Mouse (Mus musculus) forebrain, embryonic 13.5 days (tissue): ENCODE data around the gene Ces3b. TPM values are rescaled to one million over a fixed set of nuclear protein-coding genes. Genes with fewer than 3 reads are reported as not detected.
"Not testable (repeated sequence)": the region's sequence is repeated elsewhere in the genome, so short reads cannot be mapped to it uniquely, and the experiment has no call there.

Experiments
- ATAC-seq: fragments of 200-750 bp; cut with Nextera tagmentation; 2 replicates; pipeline ENCODE4 v1.8.0; 2017
- H3K27ac ChIP-seq: fragments of 300-500 bp; sonication (generic); 2 replicates; pipeline ENCODE4 v1.5.1; 2015; ENCODE audit warnings: inconsistent platforms, mild to moderate bottlenecking, moderate library complexity
- H3K27me3 ChIP-seq: fragments of 300-500 bp; sonication (generic); 2 replicates; pipeline ENCODE4 v1.6.1; 2015; ENCODE audit warnings: mild to moderate bottlenecking, inconsistent platforms
- H3K36me3 ChIP-seq: fragments of 300-500 bp; sonication (generic); 2 replicates; pipeline ENCODE4 v1.6.1; 2015; ENCODE audit warnings: mild to moderate bottlenecking, inconsistent platforms; ENCODE audit not compliant: poor library complexity, severe bottlenecking
- H3K4me1 ChIP-seq: fragments of 300-500 bp; sonication (generic); 2 replicates; pipeline ENCODE4 v1.6.1; 2015; ENCODE audit warnings: inconsistent platforms
- H3K4me2 ChIP-seq: fragments of 300-500 bp; sonication (generic); 2 replicates; pipeline ENCODE4 v1.6.1; 2015; ENCODE audit warnings: inconsistent platforms, mild to moderate bottlenecking, moderate library complexity
- H3K4me3 ChIP-seq: fragments of 300-500 bp; sonication (generic); 2 replicates; pipeline ENCODE4 v1.5.1; 2015; ENCODE audit warnings: mild to moderate bottlenecking, inconsistent platforms
- H3K9ac ChIP-seq: fragments of 300-500 bp; sonication (generic); 2 replicates; pipeline ENCODE4 v1.6.1; 2015; ENCODE audit warnings: mild to moderate bottlenecking, inconsistent platforms
- H3K9me3 ChIP-seq: fragments of 300-500 bp; sonication (generic); replicated peaks from 2 replicates; pipeline ENCODE4 v1.6.1; 2016; ENCODE audit warnings: inconsistent platforms
- WGBS: fragments of 180-500 bp; shearing (Covaris S2); methylation state at CpG from one replicate; pipeline ENCODE4 v1.1.7; 2015; 5-methylcytosine and 5-hydroxymethylcytosine counted together
- polyA plus RNA-seq: library from polyadenylated mRNA; unstranded; fragments of >200 nt; fragmentation: Nextera tagmentation; extraction: Ambion mirVana; gene quantifications from 2 replicates; pipeline ENCODE4 v1.2.1, GENCODE M21; 2015

Ces3b gene
- polyA plus RNA-seq, 1 experiment from 2014 or later: not detected

DNA sequence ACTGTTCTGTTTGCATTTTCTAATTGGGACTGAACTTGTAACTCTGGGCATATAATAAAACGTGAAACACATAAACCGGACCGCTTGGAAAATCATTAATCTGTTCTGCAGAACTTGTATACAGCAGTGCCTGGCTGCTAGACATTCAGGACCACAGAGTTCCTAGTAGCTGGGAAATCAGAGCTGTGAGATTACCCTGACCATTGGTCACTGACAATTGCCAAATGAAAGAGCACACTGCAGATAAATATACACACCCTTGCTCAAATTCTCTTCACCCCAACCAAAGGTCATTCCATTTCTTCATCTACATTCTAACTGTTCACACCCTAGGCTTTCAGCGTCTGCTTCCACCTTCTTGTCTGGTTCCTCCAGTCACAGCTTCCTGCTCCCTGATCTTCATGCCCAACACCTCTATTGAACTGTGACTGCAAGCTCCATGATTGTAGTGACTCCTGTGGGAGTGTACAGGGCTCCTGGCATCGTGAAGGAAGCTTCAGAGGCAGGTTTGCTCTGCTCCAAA is 2.7 kb upstream of the Ces3b start:
- no peak overlapping the region for H3K4me3 ChIP-seq
- H3K4me1 ChIP-seq: no peaks in the 10 kb centered on the region
- H3K27me3 ChIP-seq: no peaks in the 10 kb centered on the region
- no peak for ATAC-seq
- no peak overlapping the region for H3K9ac ChIP-seq
- WGBS: 84% methylated on average over 5 of the region's 5 CpGs
- H3K27ac ChIP-seq: no peak overlapping the region
- H3K4me2 ChIP-seq: no peak overlapping the region
- no peaks in the 10 kb centered on the region for H3K36me3 ChIP-seq
- no peaks in the 10 kb centered on the region for H3K9me3 ChIP-seq

DNA sequence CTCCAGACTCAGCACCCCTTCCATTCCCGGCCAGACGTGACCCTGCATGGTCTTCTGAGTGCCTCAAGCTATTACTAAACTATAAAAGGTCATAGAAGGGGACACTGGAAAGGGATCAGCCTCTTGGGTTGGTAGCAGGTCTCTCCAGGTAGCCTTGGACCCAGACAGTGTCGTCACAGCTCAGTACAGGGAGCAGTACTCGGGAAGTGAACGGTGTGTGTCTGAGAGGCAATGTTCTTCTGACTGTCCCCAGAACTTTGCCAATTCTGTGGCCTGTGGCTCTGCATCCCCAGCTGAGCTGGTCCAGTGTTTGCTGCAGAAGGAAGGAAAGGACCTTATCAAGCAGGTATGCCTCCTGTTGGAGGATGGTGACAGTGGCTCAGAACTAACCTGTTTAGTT is 4.6 kb downstream of the Ces3b start:
- 76% methylated on average over 5 of the region's 5 CpGs for WGBS
- not testable (repeated sequence) for H3K36me3 ChIP-seq, ATAC-seq

DNA sequence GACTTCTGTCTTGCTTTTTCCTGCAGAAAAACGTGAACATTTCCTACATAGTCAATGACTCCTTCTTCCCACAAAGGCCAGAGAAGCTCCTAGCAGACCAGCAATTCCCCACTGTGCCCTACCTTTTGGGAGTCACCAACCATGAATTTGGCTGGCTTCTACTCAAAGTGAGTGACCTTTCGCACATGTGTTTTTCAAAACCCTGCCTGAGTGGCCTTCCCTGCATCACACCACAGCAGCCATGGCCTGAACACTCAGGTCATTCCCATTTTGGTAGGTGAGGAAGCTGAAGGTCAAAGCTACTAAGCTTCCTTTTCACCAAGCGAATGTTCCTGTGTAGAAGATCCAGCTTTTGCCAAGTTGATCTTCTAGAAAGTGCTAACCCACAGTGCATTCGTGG is 5.0 kb downstream of the Ces3b start:
- Histone ChIP-seq H3K36me3 (no peaks in the 10 kb centered on the region), H3K4me2 (no peak overlapping the region), H3K9me3 (no peaks in the 10 kb centered on the region), H3K27ac (no peak overlapping the region), H3K9ac (no peak overlapping the region), H3K4me3 (no peak overlapping the region), H3K27me3 (no peaks in the 10 kb centered on the region), H3K4me1 (no peaks in the 10 kb centered on the region)
- no peak for ATAC-seq
- WGBS: 69% methylated on average over 4 of the region's 4 CpGs

More for the DNA sequence above, 4.6 kb downstream of the Ces3b start:
- H3K4me1 ChIP-seq, H3K4me2 ChIP-seq, H3K27ac ChIP-seq, H3K4me3 ChIP-seq, H3K9me3 ChIP-seq, H3K27me3 ChIP-seq, H3K9ac ChIP-seq: not testable (repeated sequence)

DNA sequence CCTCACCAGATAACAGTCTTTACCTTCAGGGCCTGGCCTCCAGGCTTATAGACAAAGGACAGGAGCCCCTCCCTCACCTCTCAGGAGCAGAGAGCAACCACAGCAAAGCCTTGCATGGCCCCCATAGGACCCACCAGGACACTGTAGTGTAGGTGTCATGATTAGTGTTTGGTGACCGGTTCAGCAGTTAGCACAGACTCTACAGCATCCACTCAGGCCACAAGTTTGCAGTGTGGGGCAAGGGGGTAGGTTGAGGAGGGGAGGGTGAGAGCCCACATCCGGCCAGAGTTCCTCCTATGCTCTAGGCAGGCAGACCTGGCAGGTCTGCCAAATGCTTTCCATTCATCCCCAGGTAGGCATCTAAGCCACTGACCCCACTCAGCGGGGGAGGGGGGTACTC is 10.4 kb downstream of the Ces3b start:
- no peak overlapping the region for H3K27ac ChIP-seq
- 80% methylated on average over 3 of the region's 3 CpGs for WGBS
- no peaks in the 10 kb centered on the region for H3K9me3 ChIP-seq
- H3K4me2 ChIP-seq: no peak overlapping the region
- no peak overlapping the region for H3K4me3 ChIP-seq
- no peak overlapping the region for H3K9ac ChIP-seq
- H3K36me3 ChIP-seq: no peaks in the 10 kb centered on the region
- H3K27me3 ChIP-seq: no peaks in the 10 kb centered on the region
- ATAC-seq: no peak
- H3K4me1 ChIP-seq: no peaks in the 10 kb centered on the region

DNA sequence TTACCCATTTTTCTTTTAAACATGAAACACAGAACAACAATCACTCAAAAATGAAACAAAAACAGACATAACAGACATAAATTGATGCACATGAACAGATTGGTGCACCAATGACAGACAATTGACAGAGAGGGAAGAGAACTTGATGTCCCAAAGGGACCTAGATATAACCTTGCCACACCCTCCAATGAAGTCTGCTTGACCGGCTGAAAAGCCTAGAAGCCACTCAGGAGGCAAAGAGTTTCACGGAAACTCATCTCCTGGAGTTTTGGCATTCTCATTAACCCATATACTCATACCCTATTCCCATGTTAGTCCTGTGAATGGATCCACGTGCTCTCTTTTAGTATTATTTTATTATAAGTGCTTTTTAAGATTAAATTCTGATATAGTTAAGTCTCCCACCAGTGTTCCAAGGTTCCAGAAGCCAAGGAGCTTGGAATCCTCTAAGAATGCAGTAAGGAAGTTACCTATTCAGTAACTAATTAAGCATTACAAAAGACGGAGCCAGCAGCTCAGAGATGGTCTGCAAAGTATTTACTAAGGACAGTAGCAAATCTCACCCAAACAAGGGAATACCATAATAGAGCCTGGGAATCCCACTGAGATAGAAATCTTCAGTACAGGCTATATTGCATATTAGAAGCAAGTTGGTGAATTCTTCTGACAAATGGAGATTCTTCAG is 18.7 kb downstream of the Ces3b start:
- not testable (repeated sequence) for H3K4me3 ChIP-seq, H3K27me3 ChIP-seq, H3K4me1 ChIP-seq, H3K27ac ChIP-seq, H3K9me3 ChIP-seq, H3K9ac ChIP-seq, ATAC-seq, H3K4me2 ChIP-seq, H3K36me3 ChIP-seq
- WGBS: 74% methylated on average over 4 of the region's 4 CpGs

DNA sequence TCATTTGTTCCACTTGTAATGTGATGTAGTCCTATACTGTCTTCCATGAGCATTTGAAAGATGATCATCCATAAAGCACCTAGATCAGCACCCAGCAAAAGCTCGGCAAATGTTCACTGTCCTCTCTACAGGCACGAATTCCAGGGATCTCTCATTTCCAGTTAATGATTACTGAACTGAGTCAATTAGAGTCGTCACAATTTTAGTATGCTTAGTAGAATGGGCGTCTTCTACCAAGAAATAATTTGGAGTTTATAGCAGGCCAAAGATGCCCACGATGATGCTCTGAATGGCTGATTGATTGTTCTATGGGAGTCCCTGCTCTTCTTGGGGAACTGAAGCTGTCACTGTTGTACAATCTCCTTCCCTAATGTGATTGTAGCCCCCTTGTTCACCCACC is 20.1 kb downstream of the Ces3b start:
- H3K36me3 ChIP-seq, H3K4me2 ChIP-seq, H3K9ac ChIP-seq, H3K27me3 ChIP-seq, H3K4me1 ChIP-seq, H3K9me3 ChIP-seq, H3K27ac ChIP-seq, H3K4me3 ChIP-seq, ATAC-seq: not testable (repeated sequence)
- WGBS: 84% methylated on average over 5 of the region's 5 CpGs

DNA sequence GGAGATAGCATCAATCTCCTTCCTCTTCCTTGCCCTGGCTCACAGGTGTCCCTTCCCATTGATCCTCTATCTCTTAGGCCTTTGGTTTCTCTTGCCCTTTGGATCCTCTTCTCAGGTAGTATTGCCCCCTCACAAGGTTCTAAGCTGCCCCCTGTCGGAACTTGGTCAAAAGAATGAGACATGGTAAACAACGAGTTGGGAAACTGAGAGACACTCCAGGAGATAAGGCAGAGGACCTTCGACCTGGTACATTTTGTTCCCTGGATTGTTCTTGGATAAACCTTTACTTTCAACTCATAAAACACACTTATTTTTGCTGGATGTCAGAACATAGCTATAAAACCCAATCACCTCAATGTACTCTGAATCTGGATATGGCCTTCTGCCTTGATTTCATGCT is 20.7 kb downstream of the Ces3b start:
- no peak for ATAC-seq
- Histone ChIP-seq H3K27me3 (no peaks in the 10 kb centered on the region), H3K4me2 (no peak overlapping the region), H3K4me1 (no peaks in the 10 kb centered on the region), H3K36me3 (no peaks in the 10 kb centered on the region), H3K4me3 (no peak overlapping the region), H3K9me3 (no peaks in the 10 kb centered on the region), H3K27ac (no peak overlapping the region), H3K9ac (no peak overlapping the region)
- WGBS: 92% methylated on average over 3 of the region's 3 CpGs

DNA sequence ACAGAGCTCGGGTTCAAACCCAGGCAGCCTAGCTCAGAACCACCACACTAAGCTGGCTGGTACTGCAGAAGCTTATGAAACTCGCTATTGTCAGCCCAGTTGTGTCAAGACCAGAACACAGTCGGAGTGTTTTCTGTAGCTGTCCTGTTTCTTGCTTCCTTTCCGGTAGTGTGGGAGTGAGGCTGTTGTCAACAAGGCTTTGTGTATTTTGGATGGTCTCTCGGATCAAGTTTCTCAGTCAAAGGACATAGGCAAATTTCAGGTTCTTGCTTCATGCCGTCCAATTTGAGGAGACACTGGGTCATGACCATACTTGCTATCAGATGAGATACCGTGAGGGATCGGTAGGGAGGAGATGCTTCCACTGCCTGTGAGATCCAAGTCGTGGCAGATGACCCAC is 46.3 kb downstream of the Ces3b start:
- Histone ChIP-seq H3K27me3 (no peaks in the 10 kb centered on the region), H3K27ac (no peak overlapping the region), H3K4me3 (no peak overlapping the region), H3K9me3 (no peaks in the 10 kb centered on the region), H3K4me1 (no peaks in the 10 kb centered on the region), H3K9ac (no peak overlapping the region), H3K4me2 (no peak overlapping the region), H3K36me3 (no peaks in the 10 kb centered on the region)
- WGBS: 92% methylated on average over 9 of the region's 9 CpGs
- no peak for ATAC-seq

DNA sequence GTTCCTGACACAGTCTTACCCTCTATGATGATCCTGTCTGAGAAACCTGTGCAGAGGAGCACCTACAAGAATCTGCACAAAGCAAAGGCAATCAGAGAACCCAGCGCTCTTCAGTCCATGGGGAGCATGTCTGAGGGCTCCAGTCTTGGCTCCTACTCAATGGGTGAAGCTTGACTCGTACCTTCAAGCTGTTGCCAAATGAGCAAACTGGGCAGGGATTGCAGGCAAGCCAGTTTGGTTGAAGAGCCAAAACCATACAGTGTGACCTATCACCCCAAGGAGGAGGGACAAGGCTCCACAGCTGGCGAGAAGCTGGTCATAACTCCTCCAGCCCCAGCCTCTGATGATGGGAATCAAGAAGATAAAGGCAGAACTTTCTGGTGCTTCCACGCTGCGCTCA is 48.0 kb downstream of the Ces3b start, which contains the start of gene Ces4a:
Gene Ces4a, plus strand, starts transcription at position 292 of the 400 bp plus-strand sequence.
- Histone ChIP-seq H3K4me3 (no peak within 1 kb of the TSS), H3K4me1 (no peaks in the 10 kb centered on the region), H3K27ac (no peak within 1 kb of the TSS), H3K36me3 (no peaks in the 10 kb centered on the region), H3K9ac (no peak within 1 kb of the TSS), H3K4me2 (no peak within 1 kb of the TSS), H3K9me3 (no peaks in the 10 kb centered on the region), H3K27me3 (no peaks in the 10 kb centered on the region)
- no peak for ATAC-seq
- 88% methylated on average over 5 of the region's 5 CpGs for WGBS

DNA sequence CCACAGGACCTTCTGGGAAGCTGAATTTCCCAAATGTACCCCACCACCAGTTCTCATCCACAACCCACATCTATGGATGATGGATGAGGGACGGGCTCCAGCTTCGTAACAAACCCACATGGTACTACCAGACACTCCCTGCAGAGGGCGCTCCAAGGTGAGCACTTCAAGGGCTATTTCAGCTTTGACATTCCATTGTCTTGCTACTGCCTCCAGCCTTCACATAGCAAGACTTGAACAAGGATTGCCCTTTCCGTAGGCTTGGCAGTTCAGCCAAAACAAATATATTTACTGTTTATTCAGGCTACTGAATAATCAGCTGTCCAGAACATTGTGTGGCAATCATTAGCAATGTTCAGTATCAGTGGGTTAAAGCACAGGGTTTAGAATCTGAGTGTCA is 54.9 kb downstream of the Ces3b start:
- 24% methylated on average over 4 of the region's 4 CpGs for WGBS

DNA sequence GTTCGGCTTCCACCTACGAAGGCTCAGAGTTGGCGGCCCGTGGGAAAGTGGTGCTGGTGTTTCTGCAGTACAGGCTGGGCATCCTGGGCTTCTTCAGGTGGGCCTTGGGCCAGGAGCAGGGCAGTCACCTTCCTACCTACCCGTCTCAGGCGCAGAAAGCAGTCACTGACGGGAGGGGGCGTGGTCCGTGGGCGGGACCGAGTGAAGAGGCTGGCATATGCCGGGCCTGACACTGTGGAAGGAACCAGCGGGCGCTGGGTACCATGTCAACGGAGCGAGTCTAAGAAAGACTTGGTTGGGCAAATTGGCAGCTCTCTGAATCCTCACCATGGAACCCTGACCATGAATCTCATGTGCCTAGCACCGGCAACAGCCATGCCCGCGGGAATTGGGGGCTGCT is 58.8 kb downstream of the Ces3b start:
- H3K9ac ChIP-seq: no peak overlapping the region
- 30% methylated on average over 19 of the region's 19 CpGs for WGBS
- no peak for ATAC-seq
- H3K9me3 ChIP-seq: no peaks in the 10 kb centered on the region
- H3K4me3 ChIP-seq: no peak overlapping the region
- no peaks in the 10 kb centered on the region for H3K27me3 ChIP-seq
- H3K36me3 ChIP-seq: no peaks in the 10 kb centered on the region
- H3K27ac ChIP-seq: no peak overlapping the region
- H3K4me1 ChIP-seq: no peaks in the 10 kb centered on the region
- H3K4me2 ChIP-seq: no peak overlapping the region

More for the DNA sequence above, 54.9 kb downstream of the Ces3b start:
- no peak overlapping the region for H3K27ac ChIP-seq
- H3K4me3 ChIP-seq: no peak overlapping the region
- no peaks in the 10 kb centered on the region for H3K9me3 ChIP-seq
- no peaks in the 10 kb centered on the region for H3K36me3 ChIP-seq
- no peak overlapping the region for H3K9ac ChIP-seq
- H3K27me3 ChIP-seq: no peaks in the 10 kb centered on the region
- no peak overlapping the region for H3K4me2 ChIP-seq
- no peaks in the 10 kb centered on the region for H3K4me1 ChIP-seq
- no peak for ATAC-seq
